Comparison of ENCODE assay signal across 11 mouse cellular contexts in the genomic region with DNA sequence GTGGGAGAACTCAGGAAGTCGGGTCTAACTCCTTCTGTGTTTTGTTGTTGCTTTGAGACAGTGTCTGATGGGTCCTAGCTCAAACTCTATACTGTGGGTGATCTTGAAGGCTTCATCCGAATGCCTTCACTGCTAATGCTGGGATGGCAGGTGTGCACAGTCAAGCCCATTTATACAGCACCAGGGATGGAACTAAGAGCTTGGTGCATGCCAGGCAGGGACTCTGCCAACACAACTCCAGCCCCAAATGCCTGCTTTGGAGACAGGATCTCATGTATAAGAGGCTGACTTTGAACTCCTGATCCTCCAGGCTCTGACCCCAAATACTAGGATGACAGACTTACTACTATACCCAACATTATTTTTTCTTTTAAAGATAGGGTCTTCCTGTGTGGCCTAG. TPM values are rescaled to one million over a fixed set of nuclear protein-coding genes. Genes with fewer than 3 reads are reported as not detected.
DNase-seq lines count a peak whose midpoint lies in the region; ATAC-seq and TF ChIP-seq lines count a peak whose summit lies in the region.
"Had no signal": no experiment of that assay in that cellular context is flagged by ENCODE, and none has a peak within 500 bp of the region (broad histone marks: within the 10 kb centered on the region; RNA-seq: fewer than 3 reads in every experiment).

No protein-coding gene starts in this region.

- peak overlapping the region; percentile 69 for H3K4me2 ChIP-seq in liver, embryonic 11.5 days
- H3K4me2 ChIP-seq in stomach, postnatal 0 days (replicated peaks; ENCODE audit: low read depth) = peak overlapping the region; percentile 93

- TF ChIP-seq POLR2A in thymus, adult 2 months (IDR thresholded peaks at IDR 0.05; ENCODE audit: control insufficient read depth, extremely low read depth, insufficient read depth, low read length, poor library complexity) = no peak

- H3K9ac ChIP-seq in liver, embryonic 11.5 days (ENCODE audit: low read depth, low read length) = peak overlapping the region; percentile 83
- H3K9ac ChIP-seq in stomach, postnatal 0 days (ENCODE audit: low read length) = peak overlapping the region; percentile 88

- ATAC-seq in liver, embryonic 11.5 days (replicated peaks; ENCODE audit: low FRiP score) = no peak
- no peak for ATAC-seq in stomach, postnatal 0 days (ENCODE audit: low FRiP score, low TSS enrichment)

- no peaks in the 10 kb centered on the region for H3K9me3 ChIP-seq in liver, embryonic 11.5 days (ENCODE audit: control insufficient read depth, low read length)
- H3K9me3 ChIP-seq in stomach, postnatal 0 days (ENCODE audit: control insufficient read depth, low read length) = no peaks in the 10 kb centered on the region

- H3K36me3 ChIP-seq in thymus, adult 2 months (ENCODE audit: control insufficient read depth, insufficient read depth, low read length) = peaks cover 4% of the 10 kb centered on the region
- H3K36me3 ChIP-seq in liver, embryonic 11.5 days (ENCODE audit: control insufficient read depth, insufficient read depth, low read length) = peaks cover 15% of the 10 kb centered on the region
- peaks cover 14% of the 10 kb centered on the region for H3K36me3 ChIP-seq in stomach, postnatal 0 days (ENCODE audit: control insufficient read depth, insufficient read depth, low read length)

- TF ChIP-seq EP300 in stomach, postnatal 0 days (optimal IDR thresholded peaks at IDR 0.05) = no peak

- intact Hi-C loops in gastrocnemius, adult 2 months (cut with DNase I) = no loop called here
- intact Hi-C loops in gastrocnemius, postnatal 36 days (cut with DNase I) = no loop called here

- H3K27ac ChIP-seq in gastrocnemius, adult 2 months = peak overlapping the region; percentile 100
- peak overlapping the region; percentile 67 for H3K27ac ChIP-seq in thymus, adult 2 months (ENCODE audit: control insufficient read depth, insufficient read depth, low read length)
- H3K27ac ChIP-seq in liver, embryonic 11.5 days (ENCODE audit: low read depth, low read length) = no peak overlapping the region; the same call in 1 of the 2 replicates
- H3K27ac ChIP-seq in stomach, postnatal 0 days (replicated peaks) = peak overlapping the region; percentile 96

- H3K27me3 ChIP-seq in thymus, adult 2 months (ENCODE audit: control insufficient read depth, insufficient read depth, low read length) = no peaks in the 10 kb centered on the region
- no peaks in the 10 kb centered on the region for H3K27me3 ChIP-seq in liver, embryonic 11.5 days (replicated peaks; ENCODE audit: control insufficient read depth, insufficient read depth, low read length)
- H3K27me3 ChIP-seq in stomach, postnatal 0 days (ENCODE audit: control insufficient read depth, insufficient read depth, low read length) = no peaks in the 10 kb centered on the region

- no peak for TF ChIP-seq CTCF in gastrocnemius, adult 2 months (IDR thresholded peaks at IDR 0.05)
- TF ChIP-seq CTCF in thymus, adult 2 months (IDR thresholded peaks at IDR 0.05; ENCODE audit: borderline replicate concordance, control insufficient read depth, extremely low read depth, insufficient read depth, low read length, poor library complexity) = no peak
- no peak for TF ChIP-seq CTCF in stomach, postnatal 0 days (IDR thresholded peaks at IDR 0.05; ENCODE audit: low read depth)

- 22% methylated on average over 2 of the region's 2 CpGs for WGBS in thymus, adult 2 months
- WGBS in liver, embryonic 11.5 days = 43% methylated on average over 2 of the region's 2 CpGs
- 24% methylated on average over 2 of the region's 2 CpGs for WGBS in stomach, postnatal 0 days

- H3K4me1 ChIP-seq in thymus, adult 2 months (replicated peaks; ENCODE audit: control insufficient read depth, insufficient read depth, low read length) = peaks cover 11% of the 10 kb centered on the region
- peaks cover 18% of the 10 kb centered on the region for H3K4me1 ChIP-seq in liver, embryonic 11.5 days (replicated peaks; ENCODE audit: control insufficient read depth, insufficient read depth, low read length)
- H3K4me1 ChIP-seq in stomach, postnatal 0 days (replicated peaks; ENCODE audit: control insufficient read depth, insufficient read depth) = no peaks in the 10 kb centered on the region; the same call in 1 of the 2 replicates

- DNase-seq in gastrocnemius, adult 2 months = no peak
- no peak for DNase-seq in gastrocnemius, postnatal 36 days
- no peak for DNase-seq in thymus, adult 2 months
- DNase-seq in thymus, postnatal 4 days = no peak
- DNase-seq in liver, embryonic 11.5 days (ENCODE audit: low spot score) = no peak
- DNase-seq in stomach, postnatal 0 days (ENCODE audit: low spot score) = no peak
- no peak for DNase-seq in ovary, postnatal 10 days (ENCODE audit: low spot score)
- DNase-seq in cerebellum, postnatal 4 days (ENCODE audit: low spot score in 2 of 2) = no peak
- DNase-seq: B cell, adult 2 months; cerebellum, adult 8-10 months; lung, postnatal 10 days had no signal

- peak overlapping the region; percentile 91 for H3K4me3 ChIP-seq in gastrocnemius, adult 2 months
- peak overlapping the region; percentile 56; the same call in 1 of the 2 replicates for H3K4me3 ChIP-seq in thymus, adult 2 months (ENCODE audit: control insufficient read depth, insufficient read depth, low read length)
- peak overlapping the region; percentile 80 for H3K4me3 ChIP-seq in liver, embryonic 11.5 days (ENCODE audit: low read depth, low read length)
- peak overlapping the region; percentile 79 for H3K4me3 ChIP-seq in stomach, postnatal 0 days (ENCODE audit: low read depth, low read length)

RNA-seq across cellular contexts. Expression of a gene that starts 1.1 kb away (rescaled TPM):
- 100 to 1,000 TPM; 496 to 663 TPM for total RNA-seq in gastrocnemius, adult 2 months (2021)
- 100 to 1,000 TPM; 516 to 553 TPM for total RNA-seq in gastrocnemius, postnatal 36 days (2021)
- polyA plus RNA-seq in thymus, adult 2 months (2012; rRNA removed) = 531 and 647 TPM in 2 replicates
- 401 and 427 TPM in 2 replicates for polyA plus RNA-seq in liver, embryonic 11.5 days (2014; fragmentation: Nextera tagmentation; extraction: Ambion mirVana)
- 400 and 403 TPM in 2 replicates for polyA plus RNA-seq in stomach, postnatal 0 days (2015; fragmentation: Nextera tagmentation; extraction: Ambion mirVana)

RNA-seq across cellular contexts. Expression of a gene that starts 10.8 kb away (rescaled TPM):
- total RNA-seq in gastrocnemius, adult 2 months (2021) = 10 to 100 TPM; 14.0 to 28.5 TPM
- total RNA-seq in gastrocnemius, postnatal 36 days (2021) = 10 to 100 TPM; 35.1 to 59.8 TPM
- 6.0 and 6.4 TPM in 2 replicates for polyA plus RNA-seq in thymus, adult 2 months (2012; rRNA removed)
- polyA plus RNA-seq in liver, embryonic 11.5 days (2014; fragmentation: Nextera tagmentation; extraction: Ambion mirVana) = 49.0 and 49.7 TPM in 2 replicates
- 16.3 and 17.4 TPM in 2 replicates for polyA plus RNA-seq in stomach, postnatal 0 days (2015; fragmentation: Nextera tagmentation; extraction: Ambion mirVana)

RNA-seq across cellular contexts. Expression of a gene that starts 11.2 kb away (rescaled TPM):
- total RNA-seq in gastrocnemius, adult 2 months (2021) = 10 to 100 TPM; 34.2 to 38.4 TPM
- 10 to 100 TPM; 30.0 to 40.4 TPM for total RNA-seq in gastrocnemius, postnatal 36 days (2021)
- polyA plus RNA-seq in thymus, adult 2 months (2012; rRNA removed) = 134 and 166 TPM in 2 replicates
- polyA plus RNA-seq in liver, embryonic 11.5 days (2014; fragmentation: Nextera tagmentation; extraction: Ambion mirVana) = 49.2 and 55.0 TPM in 2 replicates
- polyA plus RNA-seq in stomach, postnatal 0 days (2015; fragmentation: Nextera tagmentation; extraction: Ambion mirVana) = 27.4 and 28.4 TPM in 2 replicates

RNA-seq across cellular contexts. Expression of a gene that starts 23.8 kb away (rescaled TPM):
- 10 to 100 TPM; 12.2 to 19.2 TPM for total RNA-seq in gastrocnemius, adult 2 months (2021)
- 10 to 100 TPM; 12.3 to 14.3 TPM for total RNA-seq in gastrocnemius, postnatal 36 days (2021)
- 111 and 113 TPM in 2 replicates for polyA plus RNA-seq in thymus, adult 2 months (2012; rRNA removed)
- 67.7 and 71.0 TPM in 2 replicates for polyA plus RNA-seq in liver, embryonic 11.5 days (2014; fragmentation: Nextera tagmentation; extraction: Ambion mirVana)
- polyA plus RNA-seq in stomach, postnatal 0 days (2015; fragmentation: Nextera tagmentation; extraction: Ambion mirVana) = 23.1 and 23.9 TPM in 2 replicates

RNA-seq across cellular contexts. Expression of a gene that starts 42.2 kb away (rescaled TPM):
- total RNA-seq in gastrocnemius, adult 2 months (2021) = 100 to 1,000 TPM; 634 to 773 TPM
- total RNA-seq in gastrocnemius, postnatal 36 days (2021) = 100 to 1,000 TPM; 529 to 644 TPM
- 2,172 and 2,371 TPM in 2 replicates for polyA plus RNA-seq in thymus, adult 2 months (2012; rRNA removed)
- 1,270 and 1,408 TPM in 2 replicates for polyA plus RNA-seq in liver, embryonic 11.5 days (2014; fragmentation: Nextera tagmentation; extraction: Ambion mirVana)
- polyA plus RNA-seq in stomach, postnatal 0 days (2015; fragmentation: Nextera tagmentation; extraction: Ambion mirVana) = 766 and 821 TPM in 2 replicates
